Mouse (Mus musculus) stomach, embryonic 15.5 days (tissue): ENCODE measurements around the gene Rrnad1. TPM values are rescaled to one million over a fixed set of nuclear protein-coding genes. Genes with fewer than 3 reads are reported as not detected.

Source experiments
- ATAC-seq: fragments of 200-750 bp; cut with Nextera tagmentation; 2 replicates; pipeline ENCODE4 v1.8.0; 2017; ENCODE audit warnings: low read depth, moderate number of reproducible peaks, moderate TSS enrichment; ENCODE audit not compliant: insufficient read depth, low FRiP score
- H3K27ac ChIP-seq: fragments of 300-500 bp; sonication (generic); 2 replicates; pipeline ENCODE4 v1.5.1; 2015; ENCODE audit warnings: mild to moderate bottlenecking, inconsistent platforms
- H3K27me3 ChIP-seq: fragments of 300-500 bp; sonication (generic); replicated peaks from 2 replicates; pipeline ENCODE4 v1.6.1; 2015; ENCODE audit warnings: inconsistent platforms
- H3K36me3 ChIP-seq: fragments of 300-500 bp; sonication (generic); 2 replicates; pipeline ENCODE4 v1.6.1; 2015; ENCODE audit warnings: inconsistent platforms
- H3K4me1 ChIP-seq: fragments of 300-500 bp; sonication (generic); 2 replicates; pipeline ENCODE4 v1.6.1; 2015; ENCODE audit warnings: inconsistent platforms
- H3K4me2 ChIP-seq: fragments of 300-500 bp; sonication (generic); 2 replicates; pipeline ENCODE4 v1.6.1; 2015; ENCODE audit warnings: mild to moderate bottlenecking, inconsistent platforms
- H3K4me3 ChIP-seq: fragments of 300-500 bp; sonication (generic); replicated peaks from 2 replicates; pipeline ENCODE4 v1.5.1; 2015; ENCODE audit warnings: inconsistent platforms
- H3K9ac ChIP-seq: fragments of 300-500 bp; sonication (generic); 2 replicates; pipeline ENCODE4 v1.6.1; 2015; ENCODE audit warnings: inconsistent platforms
- H3K9me3 ChIP-seq: fragments of 300-500 bp; sonication (generic); 2 replicates; pipeline ENCODE4 v1.6.1; 2016; ENCODE audit warnings: inconsistent platforms
- WGBS: fragments of 180-500 bp; shearing (Covaris S2); methylation state at CpG from one replicate; pipeline ENCODE4 v1.1.7; 2015; 5-methylcytosine and 5-hydroxymethylcytosine counted together
- polyA plus RNA-seq: library from polyadenylated mRNA; unstranded; fragments of >200 nt; fragmentation: Nextera tagmentation; extraction: Ambion mirVana; gene quantifications from 2 replicates; pipeline ENCODE4 v1.2.1, GENCODE M21; 2015

The Rrnad1 gene
- polyA plus RNA-seq, 1 experiment from 2014 or later: 16.2 TPM

GRCm38 (mm10) chr3:87934026-87934425, 3.5 kb upstream of the Rrnad1 start:
- Histone ChIP-seq H3K27ac (no peak overlapping the region), H3K27me3 (no peaks in the 10 kb centered on the region), H3K4me3 (no peak overlapping the region), H3K4me2 (no peak overlapping the region), H3K36me3 (peaks cover 23% of the 10 kb centered on the region), H3K4me1 (peaks cover 19% of the 10 kb centered on the region), H3K9me3 (no peaks in the 10 kb centered on the region), H3K9ac (no peak overlapping the region)
- 85% methylated on average over 5 of the region's 5 CpGs for WGBS
- ATAC-seq: no peak

GRCm38 (mm10) chr3:87929341-87930077, 1.0 kb downstream of the Rrnad1 start:
- Histone ChIP-seq H3K4me3 (peak overlapping the region; percentile 94), H3K9me3 (no peaks in the 10 kb centered on the region), H3K9ac (peak overlapping the region; percentile 95), H3K27me3 (no peaks in the 10 kb centered on the region), H3K27ac (peak overlapping the region; percentile 92), H3K4me2 (peak overlapping the region; percentile 61), H3K4me1 (peaks cover 20% of the 10 kb centered on the region), H3K36me3 (peaks cover 29% of the 10 kb centered on the region)
- WGBS: 5% methylated on average over 26 of the region's 26 CpGs
- peak; percentile 18 for ATAC-seq

DNA sequence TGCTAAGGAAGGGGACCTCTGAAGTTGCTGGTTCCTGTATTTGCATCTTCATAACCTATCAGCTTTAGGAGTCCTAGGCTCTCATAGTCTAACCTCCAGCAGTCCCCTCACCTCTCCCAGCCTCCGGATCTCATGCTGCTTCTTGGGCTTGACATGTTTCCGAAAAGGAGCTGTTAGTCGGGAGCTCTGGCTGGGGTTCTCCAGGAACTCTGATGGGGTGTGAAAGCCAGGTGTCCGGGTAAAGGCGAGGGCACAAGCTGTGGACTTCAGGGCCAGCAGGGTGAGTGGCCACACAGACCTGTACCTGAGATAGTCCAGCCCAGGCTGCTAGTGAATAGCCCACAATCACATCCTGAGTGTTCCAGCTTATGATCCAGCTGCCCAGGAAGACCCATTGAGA, 3.1 kb downstream of the Rrnad1 start:
- H3K9ac ChIP-seq: no peak overlapping the region
- H3K27me3 ChIP-seq: no peaks in the 10 kb centered on the region
- no peaks in the 10 kb centered on the region for H3K9me3 ChIP-seq
- peaks cover 43% of the 10 kb centered on the region for H3K36me3 ChIP-seq
- H3K27ac ChIP-seq: no peak overlapping the region
- no peak overlapping the region for H3K4me2 ChIP-seq
- ATAC-seq: no peak
- H3K4me3 ChIP-seq: no peak overlapping the region
- peaks cover 17% of the 10 kb centered on the region for H3K4me1 ChIP-seq
- WGBS: 92% methylated on average over 5 of the region's 5 CpGs

GRCm38 (mm10) chr3:87924996-87925395, 5.5 kb downstream of the Rrnad1 start:
- no peak for ATAC-seq

GRCm38 (mm10) chr3:87920270-87920943, 10.1 kb downstream of the Rrnad1 start:
- peak overlapping the region; percentile 70 for H3K4me3 ChIP-seq
- peak overlapping the region; percentile 70 for H3K4me2 ChIP-seq
- no peaks in the 10 kb centered on the region for H3K9me3 ChIP-seq
- no peaks in the 10 kb centered on the region for H3K4me1 ChIP-seq
- WGBS: 64% methylated on average over 9 of the region's 9 CpGs
- H3K36me3 ChIP-seq: peaks cover 43% of the 10 kb centered on the region
- H3K27me3 ChIP-seq: no peaks in the 10 kb centered on the region
- no peak for ATAC-seq
- H3K9ac ChIP-seq: peak overlapping the region; percentile 59; the same call in 1 of the 2 replicates
- no peak overlapping the region for H3K27ac ChIP-seq

More at GRCm38 (mm10) chr3:87924996-87925395, 5.5 kb downstream of the Rrnad1 start:
- H3K27ac ChIP-seq: no peak overlapping the region
- H3K9me3 ChIP-seq: no peaks in the 10 kb centered on the region
- no peak overlapping the region for H3K4me3 ChIP-seq
- no peak overlapping the region for H3K4me2 ChIP-seq
- 87% methylated on average over 7 of the region's 7 CpGs for WGBS
- no peak overlapping the region for H3K9ac ChIP-seq
- H3K27me3 ChIP-seq: no peaks in the 10 kb centered on the region
- peaks cover 4% of the 10 kb centered on the region; the same call in 1 of the 2 replicates for H3K4me1 ChIP-seq
- H3K36me3 ChIP-seq: peaks cover 36% of the 10 kb centered on the region

GRCm38 (mm10) chr3:87919336-87920108, 11.0 kb downstream of the Rrnad1 start, which contains the start of gene Mrpl24:
Gene Mrpl24, plus strand, starts transcription at chr3:87919506.
- H3K27ac ChIP-seq: peak within 1 kb of the TSS; percentile 88
- H3K36me3 ChIP-seq: peaks cover 43% of the 10 kb centered on the region
- peak; percentile 84 for ATAC-seq

GRCm38 (mm10) chr3:87918551-87918950, 12.0 kb downstream of the Rrnad1 start:
- no peak overlapping the region for H3K4me3 ChIP-seq
- H3K4me2 ChIP-seq: peak overlapping the region; percentile 41; the same call in 1 of the 2 replicates
- H3K9me3 ChIP-seq: no peaks in the 10 kb centered on the region
- no peak for ATAC-seq
- H3K36me3 ChIP-seq: peaks cover 44% of the 10 kb centered on the region
- H3K27me3 ChIP-seq: no peaks in the 10 kb centered on the region
- no peak overlapping the region for H3K27ac ChIP-seq
- WGBS: 85% methylated on average over 1 of the region's 1 CpGs
- H3K9ac ChIP-seq: no peak overlapping the region
- H3K4me1 ChIP-seq: no peaks in the 10 kb centered on the region

More at GRCm38 (mm10) chr3:87919336-87920108, 11.0 kb downstream of the Rrnad1 start, which contains the start of gene Mrpl24:
- Histone ChIP-seq H3K4me3 (peak within 1 kb of the TSS; percentile 70), H3K4me2 (peak within 1 kb of the TSS; percentile 70), H3K9ac (peak within 1 kb of the TSS; percentile 59), H3K9me3 (no peaks in the 10 kb centered on the region), H3K4me1 (no peaks in the 10 kb centered on the region), H3K27me3 (no peaks in the 10 kb centered on the region)
- under 1% methylated on average over 30 of the region's 30 CpGs for WGBS

- no peak overlapping the region for H3K4me2 ChIP-seq
- no peaks in the 10 kb centered on the region for H3K9me3 ChIP-seq
- H3K4me1 ChIP-seq: no peaks in the 10 kb centered on the region
- H3K9ac ChIP-seq: no peak overlapping the region
- 93% methylated on average over 1 of the region's 1 CpGs for WGBS
- H3K36me3 ChIP-seq: peaks cover 42% of the 10 kb centered on the region
- H3K27ac ChIP-seq: no peak overlapping the region
- H3K4me3 ChIP-seq: no peak overlapping the region
- no peak for ATAC-seq
- H3K27me3 ChIP-seq: no peaks in the 10 kb centered on the region
These were observed 13.5 kb downstream of the Rrnad1 start for GRCm38 (mm10) chr3:87916990-87917389.

- H3K9me3 ChIP-seq: no peaks in the 10 kb centered on the region
- H3K27ac ChIP-seq: no peak overlapping the region
- H3K4me2 ChIP-seq: no peak overlapping the region
- H3K27me3 ChIP-seq: no peaks in the 10 kb centered on the region
- peaks cover 42% of the 10 kb centered on the region for H3K36me3 ChIP-seq
- H3K4me1 ChIP-seq: peaks cover 24% of the 10 kb centered on the region
- no peak overlapping the region for H3K9ac ChIP-seq
- no peak overlapping the region for H3K4me3 ChIP-seq
- WGBS: 94% methylated on average over 10 of the region's 10 CpGs
- no peak for ATAC-seq
These were observed 16.6 kb downstream of the Rrnad1 start for GRCm38 (mm10) chr3:87913891-87914290.

GRCm38 (mm10) chr3:87913491-87913890, 17.0 kb downstream of the Rrnad1 start:
- no peak overlapping the region for H3K4me3 ChIP-seq
- H3K9me3 ChIP-seq: no peaks in the 10 kb centered on the region
- no peak overlapping the region for H3K4me2 ChIP-seq
- 83% methylated on average over 7 of the region's 7 CpGs for WGBS
- no peak overlapping the region for H3K27ac ChIP-seq
- H3K4me1 ChIP-seq: peaks cover 28% of the 10 kb centered on the region
- H3K36me3 ChIP-seq: peaks cover 42% of the 10 kb centered on the region
- H3K27me3 ChIP-seq: no peaks in the 10 kb centered on the region
- no peak for ATAC-seq
- H3K9ac ChIP-seq: no peak overlapping the region

DNA sequence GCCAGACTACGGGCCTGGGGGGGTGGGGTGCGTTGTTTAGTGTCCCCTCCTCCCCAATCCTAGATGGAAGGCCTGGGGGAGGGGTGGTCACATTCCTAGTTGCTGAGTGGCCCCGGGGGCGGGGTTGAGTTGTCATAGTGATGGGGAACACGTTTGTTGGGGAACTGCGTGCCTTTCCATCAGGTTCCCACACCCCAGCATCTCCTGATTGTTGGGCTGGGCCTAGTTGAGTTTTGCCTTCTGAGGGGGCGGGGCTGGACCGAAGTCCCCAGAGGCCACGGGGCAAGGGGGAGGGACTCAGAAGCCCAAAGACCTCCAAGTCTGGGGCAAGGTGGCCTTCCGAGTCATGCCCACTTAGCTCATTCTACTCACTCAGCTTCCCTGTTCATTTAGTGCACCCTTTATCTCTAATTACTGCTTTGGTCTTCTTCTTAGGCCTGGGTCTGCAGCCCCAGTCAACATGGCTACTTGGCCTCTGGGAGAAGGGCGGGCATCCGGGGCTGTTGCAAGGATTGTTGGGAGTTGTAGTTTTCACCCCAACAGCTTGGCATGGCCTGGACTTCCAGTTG, 19.9 kb downstream of the Rrnad1 start:
- WGBS: 7% methylated on average over 12 of the region's 12 CpGs
- peaks cover 37% of the 10 kb centered on the region for H3K4me1 ChIP-seq
- ATAC-seq: peak; percentile 19; the same call in 1 of the 2 replicates
- peak overlapping the region; percentile 77 for H3K4me2 ChIP-seq
- no peaks in the 10 kb centered on the region for H3K9me3 ChIP-seq
- H3K9ac ChIP-seq: no peak overlapping the region
- H3K4me3 ChIP-seq: peak overlapping the region; percentile 32
- peaks cover 27% of the 10 kb centered on the region for H3K36me3 ChIP-seq
- H3K27me3 ChIP-seq: no peaks in the 10 kb centered on the region
- peak overlapping the region; percentile 97 for H3K27ac ChIP-seq
